18 mouse cellular contexts compared by ENCODE assay signal in genomic region chr5:146968695-146969393, GRCm38 (mm10). TPM values are rescaled to one million over a fixed set of nuclear protein-coding genes. Genes with fewer than 3 reads are reported as not detected.
DNase-seq lines count a peak whose midpoint lies in the region; ATAC-seq lines count a peak whose summit lies in the region.
"Had no signal": no experiment of that assay in that cellular context is flagged by ENCODE, and none has a peak within 500 bp of the region (broad histone marks: within the 10 kb centered on the region; RNA-seq: fewer than 3 reads in every experiment).

No protein-coding gene starts in this region.

- no peaks in the 10 kb centered on the region for H3K9me3 ChIP-seq in midbrain, embryonic 13.5 days
- H3K9me3 ChIP-seq in midbrain, embryonic 16.5 days (replicated peaks; ENCODE audit: control insufficient read depth, low read length, poor library complexity, severe bottlenecking), result no peaks in the 10 kb centered on the region
- no peaks in the 10 kb centered on the region for H3K9me3 ChIP-seq in embryonic facial prominence, embryonic 10.5 days
- no peaks in the 10 kb centered on the region for H3K9me3 ChIP-seq in forebrain, embryonic 16.5 days (ENCODE audit: control insufficient read depth, low read length)
- H3K9me3 ChIP-seq in neural tube, embryonic 14.5 days (ENCODE audit: control insufficient read depth, low read length), result no peaks in the 10 kb centered on the region
- H3K9me3 ChIP-seq: embryonic facial prominence, embryonic 15.5 days; hindbrain, embryonic 12.5 days had no signal

- H3K27ac ChIP-seq in midbrain, embryonic 13.5 days, result no peak overlapping the region
- H3K27ac ChIP-seq in midbrain, embryonic 16.5 days (ENCODE audit: low read length), result no peak overlapping the region
- H3K27ac ChIP-seq in embryonic facial prominence, embryonic 10.5 days (replicated peaks), result no peak overlapping the region
- no peak overlapping the region for H3K27ac ChIP-seq in forebrain, embryonic 16.5 days (ENCODE audit: low read length)
- no peak overlapping the region for H3K27ac ChIP-seq in neural tube, embryonic 14.5 days (ENCODE audit: low read depth, low read length)
- H3K27ac ChIP-seq: embryonic facial prominence, embryonic 15.5 days; gastrocnemius, adult 2 months; hindbrain, embryonic 12.5 days had no signal

- H3K4me3 ChIP-seq in midbrain, embryonic 13.5 days (replicated peaks), result no peak overlapping the region
- no peak overlapping the region for H3K4me3 ChIP-seq in midbrain, embryonic 16.5 days (ENCODE audit: low read depth, low read length)
- no peak overlapping the region for H3K4me3 ChIP-seq in embryonic facial prominence, embryonic 10.5 days
- H3K4me3 ChIP-seq in forebrain, embryonic 16.5 days (replicated peaks; ENCODE audit: low read length), result no peak overlapping the region
- no peak overlapping the region for H3K4me3 ChIP-seq in neural tube, embryonic 14.5 days (ENCODE audit: low read depth, low read length)
- H3K4me3 ChIP-seq: embryonic facial prominence, embryonic 15.5 days; gastrocnemius, adult 2 months; hindbrain, embryonic 12.5 days had no signal

- H3K27me3 ChIP-seq in midbrain, embryonic 13.5 days, result 0 out of 2 replicates have a peak, but pooled peaks cover 2% of the 10 kb centered on the region
- no peaks in the 10 kb centered on the region for H3K27me3 ChIP-seq in midbrain, embryonic 16.5 days (ENCODE audit: control insufficient read depth, insufficient read depth, low read depth, low read length)
- peaks cover 11% of the 10 kb centered on the region; the same call in 1 of the 2 replicates for H3K27me3 ChIP-seq in embryonic facial prominence, embryonic 10.5 days (replicated peaks; ENCODE audit: low read depth, poor library complexity, severe bottlenecking)
- H3K27me3 ChIP-seq in forebrain, embryonic 16.5 days (replicated peaks; ENCODE audit: control insufficient read depth, insufficient read depth, low read length), result peaks cover 9% of the 10 kb centered on the region; the same call in 1 of the 2 replicates
- no peaks in the 10 kb centered on the region for H3K27me3 ChIP-seq in neural tube, embryonic 14.5 days (ENCODE audit: control insufficient read depth, insufficient read depth, low read length)
- H3K27me3 ChIP-seq: embryonic facial prominence, embryonic 15.5 days had no signal

- DNase-seq in embryonic facial prominence, embryonic 10.5 days (ENCODE audit: low spot score), result peak; percentile 30
- no peak for DNase-seq in gastrocnemius, postnatal 14 days
- DNase-seq in lung, postnatal 14 days, result no peak
- DNase-seq in thymus, postnatal 4 days, result no peak
- DNase-seq: cerebellum, adult 8-10 months; gastrocnemius, adult 2 months; heart, postnatal 10 days; kidney, adult 11 months; right cerebral cortex, adult 18-20 months; thymus, postnatal 25 days had no signal

- ATAC-seq in midbrain, embryonic 13.5 days, result no peak
- ATAC-seq in midbrain, embryonic 16.5 days, result no peak
- ATAC-seq in forebrain, embryonic 16.5 days, result peak; percentile 33; the same call in 1 of the 2 replicates
- peak; percentile 83 for ATAC-seq in neural tube, embryonic 14.5 days (ENCODE audit: low read depth)
- ATAC-seq: lung, postnatal 0 days had no signal

- peak overlapping the region; percentile 46; the same call in 1 of the 2 replicates for H3K9ac ChIP-seq in midbrain, embryonic 13.5 days (replicated peaks)
- no peak overlapping the region for H3K9ac ChIP-seq in midbrain, embryonic 16.5 days (ENCODE audit: low read depth, low read length)
- H3K9ac ChIP-seq in forebrain, embryonic 16.5 days (replicated peaks; ENCODE audit: low read depth, low read length), result peak overlapping the region; percentile 38
- no peak overlapping the region for H3K9ac ChIP-seq in neural tube, embryonic 14.5 days (replicated peaks; ENCODE audit: low read depth, low read length)
- H3K9ac ChIP-seq: embryonic facial prominence, embryonic 15.5 days; hindbrain, embryonic 12.5 days had no signal

- no peaks in the 10 kb centered on the region for H3K4me1 ChIP-seq in midbrain, embryonic 13.5 days (replicated peaks)
- peaks cover 2% of the 10 kb centered on the region; the same call in 1 of the 2 replicates for H3K4me1 ChIP-seq in midbrain, embryonic 16.5 days (ENCODE audit: control insufficient read depth, insufficient read depth, low read length)
- H3K4me1 ChIP-seq in embryonic facial prominence, embryonic 10.5 days, result peaks cover 10% of the 10 kb centered on the region
- peaks cover 8% of the 10 kb centered on the region for H3K4me1 ChIP-seq in forebrain, embryonic 16.5 days (replicated peaks; ENCODE audit: control insufficient read depth, insufficient read depth, low read length)
- H3K4me1 ChIP-seq in neural tube, embryonic 14.5 days (ENCODE audit: control insufficient read depth, insufficient read depth, low read length), result no peaks in the 10 kb centered on the region

- H3K36me3 ChIP-seq in midbrain, embryonic 13.5 days, result no peaks in the 10 kb centered on the region
- no peaks in the 10 kb centered on the region for H3K36me3 ChIP-seq in midbrain, embryonic 16.5 days (ENCODE audit: control insufficient read depth, insufficient read depth, low read length)
- H3K36me3 ChIP-seq in embryonic facial prominence, embryonic 10.5 days (replicated peaks), result no peaks in the 10 kb centered on the region
- no peaks in the 10 kb centered on the region for H3K36me3 ChIP-seq in forebrain, embryonic 16.5 days (ENCODE audit: control insufficient read depth, insufficient read depth)
- H3K36me3 ChIP-seq in neural tube, embryonic 14.5 days (ENCODE audit: control insufficient read depth, insufficient read depth, low read length), result no peaks in the 10 kb centered on the region
- H3K36me3 ChIP-seq: embryonic facial prominence, embryonic 15.5 days; hindbrain, embryonic 12.5 days had no signal

- no peak overlapping the region for H3K4me2 ChIP-seq in midbrain, embryonic 13.5 days (replicated peaks)
- H3K4me2 ChIP-seq in midbrain, embryonic 16.5 days (ENCODE audit: low read length), result no peak overlapping the region
- no peak overlapping the region for H3K4me2 ChIP-seq in forebrain, embryonic 16.5 days (ENCODE audit: low read length)
- H3K4me2 ChIP-seq in neural tube, embryonic 14.5 days (ENCODE audit: low read depth, low read length), result no peak overlapping the region
- H3K4me2 ChIP-seq: embryonic facial prominence, embryonic 15.5 days; heart, embryonic 11.5 days; hindbrain, embryonic 12.5 days had no signal

- intact Hi-C loops in gastrocnemius, postnatal 14 days (cut with DNase I; ENCODE audit: low total_unique reads), result no loop called here

- WGBS in midbrain, embryonic 13.5 days, result 41% methylated on average over 13 of the region's 13 CpGs
- 35% methylated on average over 13 of the region's 13 CpGs for WGBS in midbrain, embryonic 16.5 days
- 61% methylated on average over 13 of the region's 13 CpGs for WGBS in embryonic facial prominence, embryonic 10.5 days
- 6% methylated on average over 13 of the region's 13 CpGs for WGBS in forebrain, embryonic 16.5 days
- WGBS in neural tube, embryonic 14.5 days, result 16% methylated on average over 13 of the region's 13 CpGs

RNA-seq across cellular contexts. Expression of gene Mtif3, which starts 5.2 kb away (rescaled TPM):
- polyA plus RNA-seq in midbrain, embryonic 13.5 days (2015; fragmentation: Nextera tagmentation; extraction: Ambion mirVana), result 25.9 and 30.6 TPM in 2 replicates
- polyA plus RNA-seq in midbrain, embryonic 16.5 days (2015; fragmentation: Nextera tagmentation; extraction: Ambion mirVana), result 28.4 and 31.2 TPM in 2 replicates
- polyA plus RNA-seq in embryonic facial prominence, embryonic 10.5 days (2016; fragmentation: Nextera tagmentation; extraction: Ambion mirVana), result 20.4 and 24.0 TPM in 2 replicates
- 28.7 and 31.6 TPM in 2 replicates for polyA plus RNA-seq in forebrain, embryonic 16.5 days (2015; fragmentation: Nextera tagmentation; extraction: Ambion mirVana)
- 25.2 and 34.7 TPM in 2 replicates for polyA plus RNA-seq in neural tube, embryonic 14.5 days (2014; fragmentation: Nextera tagmentation; extraction: Ambion mirVana)
- total RNA-seq in gastrocnemius, postnatal 14 days (2021), result 10 to 100 TPM; 21.8 to 24.3 TPM

RNA-seq across cellular contexts. Expression of gene Gtf3a, which starts 20.4 kb away (rescaled TPM):
- 98.2 and 99.9 TPM in 2 replicates for polyA plus RNA-seq in midbrain, embryonic 13.5 days (2015; fragmentation: Nextera tagmentation; extraction: Ambion mirVana)
- polyA plus RNA-seq in midbrain, embryonic 16.5 days (2015; fragmentation: Nextera tagmentation; extraction: Ambion mirVana), result 112 and 116 TPM in 2 replicates
- 138 and 145 TPM in 2 replicates for polyA plus RNA-seq in embryonic facial prominence, embryonic 10.5 days (2016; fragmentation: Nextera tagmentation; extraction: Ambion mirVana)
- polyA plus RNA-seq in forebrain, embryonic 16.5 days (2015; fragmentation: Nextera tagmentation; extraction: Ambion mirVana), result 118 and 123 TPM in 2 replicates
- polyA plus RNA-seq in neural tube, embryonic 14.5 days (2014; fragmentation: Nextera tagmentation; extraction: Ambion mirVana), result 104 and 105 TPM in 2 replicates
- total RNA-seq in gastrocnemius, postnatal 14 days (2021), result 10 to 100 TPM; 22.1 to 25.1 TPM

Comparison
In these comparisons a context has a peak if more than half of its experiments do, and no peak if none do; other contexts are left out.
1. H3K9ac ChIP-seq: peak in midbrain, embryonic 13.5 days (single experiment) and forebrain, embryonic 16.5 days (single experiment); none in midbrain, embryonic 16.5 days (single experiment) and neural tube, embryonic 14.5 days (single experiment).
2. ATAC-seq: peak in forebrain, embryonic 16.5 days (single experiment) and neural tube, embryonic 14.5 days (single experiment); none in midbrain, embryonic 13.5 days (single experiment) and midbrain, embryonic 16.5 days (single experiment).